In the genomic region with DNA sequence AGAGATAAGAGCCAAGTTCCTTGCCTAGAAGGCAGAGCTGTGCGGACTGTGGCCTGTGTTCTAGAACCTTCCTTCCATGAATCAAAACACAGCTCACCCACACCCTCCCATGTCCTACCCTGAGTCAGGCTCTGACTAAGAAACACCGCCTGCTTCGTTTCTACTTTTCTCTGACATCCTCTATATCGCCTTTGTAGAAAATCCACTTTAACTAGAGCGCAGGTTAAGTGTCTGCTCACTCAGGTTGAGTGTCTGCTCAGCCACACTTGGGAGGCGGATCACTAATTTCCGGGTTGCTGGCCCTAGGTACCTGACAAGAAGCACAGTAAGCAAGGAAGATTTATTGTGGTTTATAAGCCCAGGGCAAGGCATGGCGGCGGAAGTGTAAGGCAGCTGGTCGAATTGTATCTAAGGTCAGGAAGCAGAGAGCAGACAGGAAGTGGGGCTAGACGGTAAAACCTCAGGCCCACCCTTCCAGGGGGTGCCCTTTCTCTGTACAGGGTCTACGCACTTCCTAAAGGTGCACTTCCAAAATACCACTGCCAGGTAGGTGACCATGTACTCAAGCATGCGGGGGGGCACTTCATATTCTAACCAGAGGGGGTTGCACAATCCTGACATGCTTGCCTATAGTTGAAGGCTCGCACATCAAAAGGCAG, we compare ENCODE assay signal across 9 mouse cellular contexts.
A peak's percentile ranks its signal among the peaks of the same experiment; 100 is the strongest.
DNase-seq lines count a peak whose midpoint lies in the region; ATAC-seq lines count a peak whose summit lies in the region.
"Had no signal": no experiment of that assay in that cellular context is flagged by ENCODE, and none has a peak within 500 bp of the region (broad histone marks: within the 10 kb centered on the region; RNA-seq: fewer than 3 reads in every experiment).

No protein-coding gene starts in this region.

- no peak overlapping the region for H3K4me2 ChIP-seq in hindbrain, embryonic 13.5 days
- no peak overlapping the region for H3K4me2 ChIP-seq in hindbrain, embryonic 11.5 days (replicated peaks; ENCODE audit: low read depth, low read length)
- no peak overlapping the region for H3K4me2 ChIP-seq in neural tube, embryonic 15.5 days
- H3K4me2 ChIP-seq: stomach, embryonic 15.5 days had no signal

- no peak for DNase-seq in hindbrain, embryonic 11.5 days (ENCODE audit: low spot score)
- peak; percentile 44 for DNase-seq in embryo, embryonic 10.5 days (ENCODE audit: low spot score)
- peak; percentile 53 for DNase-seq in limb, embryonic 10.5 days (ENCODE audit: low spot score)
- no peak for DNase-seq in frontal cortex, postnatal 25 days (ENCODE audit: low spot score in 2 of 2)
- DNase-seq in urinary bladder, adult 18-20 months (ENCODE audit: low spot score in 2 of 2): no peak
- DNase-seq in cerebellum, adult 9-11 months: no peak

- H3K27ac ChIP-seq in hindbrain, embryonic 13.5 days: peak overlapping the region; percentile 19
- H3K27ac ChIP-seq in hindbrain, embryonic 11.5 days (ENCODE audit: low read depth, low read length): no peak overlapping the region
- peak overlapping the region; percentile 48; the same call in 1 of the 2 replicates for H3K27ac ChIP-seq in limb, embryonic 10.5 days
- H3K27ac ChIP-seq in neural tube, embryonic 15.5 days (replicated peaks): peak overlapping the region; percentile 49; the same call in 1 of the 2 replicates
- H3K27ac ChIP-seq: stomach, embryonic 15.5 days had no signal

- H3K36me3 ChIP-seq in hindbrain, embryonic 13.5 days: no peaks in the 10 kb centered on the region
- H3K36me3 ChIP-seq in hindbrain, embryonic 11.5 days (ENCODE audit: control insufficient read depth, insufficient read depth, low read length): no peaks in the 10 kb centered on the region
- no peaks in the 10 kb centered on the region for H3K36me3 ChIP-seq in limb, embryonic 10.5 days
- H3K36me3 ChIP-seq in neural tube, embryonic 15.5 days: no peaks in the 10 kb centered on the region
- H3K36me3 ChIP-seq: stomach, embryonic 15.5 days had no signal

- ATAC-seq in hindbrain, embryonic 13.5 days (ENCODE audit: low FRiP score): no peak
- no peak for ATAC-seq in hindbrain, embryonic 11.5 days (ENCODE audit: low FRiP score)
- ATAC-seq in neural tube, embryonic 15.5 days (ENCODE audit: low FRiP score): no peak

- H3K9me3 ChIP-seq in hindbrain, embryonic 13.5 days: no peaks in the 10 kb centered on the region
- no peaks in the 10 kb centered on the region for H3K9me3 ChIP-seq in hindbrain, embryonic 11.5 days (ENCODE audit: control insufficient read depth, low read length)
- H3K9me3 ChIP-seq in limb, embryonic 10.5 days (replicated peaks): no peaks in the 10 kb centered on the region
- H3K9me3 ChIP-seq in neural tube, embryonic 15.5 days (replicated peaks): no peaks in the 10 kb centered on the region
- H3K9me3 ChIP-seq: stomach, embryonic 15.5 days had no signal

- H3K27me3 ChIP-seq in hindbrain, embryonic 13.5 days: no peaks in the 10 kb centered on the region
- H3K27me3 ChIP-seq in hindbrain, embryonic 11.5 days (ENCODE audit: control insufficient read depth, insufficient read depth, low read length): no peaks in the 10 kb centered on the region
- no peaks in the 10 kb centered on the region for H3K27me3 ChIP-seq in limb, embryonic 10.5 days (ENCODE audit: low read depth, poor library complexity, severe bottlenecking)
- H3K27me3 ChIP-seq in neural tube, embryonic 15.5 days (replicated peaks): no peaks in the 10 kb centered on the region
- H3K27me3 ChIP-seq: stomach, embryonic 15.5 days had no signal

- peaks cover 7% of the 10 kb centered on the region for H3K4me1 ChIP-seq in hindbrain, embryonic 13.5 days (replicated peaks)
- H3K4me1 ChIP-seq in hindbrain, embryonic 11.5 days (replicated peaks; ENCODE audit: control insufficient read depth, insufficient read depth, low read length): no peaks in the 10 kb centered on the region
- peaks cover 18% of the 10 kb centered on the region for H3K4me1 ChIP-seq in limb, embryonic 10.5 days
- H3K4me1 ChIP-seq in neural tube, embryonic 15.5 days: peaks cover 14% of the 10 kb centered on the region
- H3K4me1 ChIP-seq: stomach, embryonic 15.5 days had no signal

- H3K9ac ChIP-seq in hindbrain, embryonic 13.5 days: no peak overlapping the region
- H3K9ac ChIP-seq in hindbrain, embryonic 11.5 days (ENCODE audit: low read depth, low read length): no peak overlapping the region
- H3K9ac ChIP-seq in neural tube, embryonic 15.5 days (replicated peaks): no peak overlapping the region
- H3K9ac ChIP-seq: stomach, embryonic 15.5 days had no signal

- H3K4me3 ChIP-seq in hindbrain, embryonic 13.5 days: no peak overlapping the region
- no peak overlapping the region for H3K4me3 ChIP-seq in hindbrain, embryonic 11.5 days (ENCODE audit: low read depth, low read length)
- no peak overlapping the region for H3K4me3 ChIP-seq in limb, embryonic 10.5 days
- H3K4me3 ChIP-seq in neural tube, embryonic 15.5 days (replicated peaks): no peak overlapping the region
- H3K4me3 ChIP-seq: stomach, embryonic 15.5 days had no signal

- 80% methylated on average over 14 of the region's 14 CpGs for WGBS in hindbrain, embryonic 13.5 days
- WGBS in hindbrain, embryonic 11.5 days: 80% methylated on average over 14 of the region's 14 CpGs
- 57% methylated on average over 14 of the region's 14 CpGs for WGBS in limb, embryonic 10.5 days
- 67% methylated on average over 14 of the region's 14 CpGs for WGBS in neural tube, embryonic 15.5 days

Comparison
In these comparisons a context has a peak if more than half of its experiments do, and no peak if none do; other contexts are left out.
1. DNase-seq: peak in embryo, embryonic 10.5 days (single experiment) and limb, embryonic 10.5 days (single experiment); none in hindbrain, embryonic 11.5 days (single experiment), frontal cortex, postnatal 25 days (0 of 2), urinary bladder, adult 18-20 months (0 of 2) and cerebellum, adult 9-11 months (single experiment).